Mouse (Mus musculus): ENCODE results near the gene Mesp2.

DNA sequence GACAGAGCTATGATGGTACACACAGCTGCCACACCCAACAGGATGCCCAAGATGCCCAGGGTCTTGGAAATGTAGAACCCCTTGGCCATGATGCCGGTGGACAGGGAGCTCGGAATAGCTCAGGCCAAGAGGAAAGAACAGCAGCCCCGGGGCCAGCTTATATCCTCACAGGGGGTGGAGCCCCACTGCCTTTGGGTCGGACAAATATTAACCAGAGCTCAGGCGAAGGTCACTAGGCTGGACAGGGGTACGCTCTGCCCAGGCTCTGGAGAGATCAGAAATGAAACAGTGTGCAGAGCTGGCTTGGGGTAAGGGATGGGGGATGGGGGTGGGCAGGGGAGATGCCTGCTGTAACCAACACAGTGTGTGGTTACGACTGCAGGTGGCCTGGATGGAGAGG lies 31.6 kb downstream of the Mesp2 start:
- no peak for TF ChIP-seq POLR2A (IDR thresholded peaks at IDR 0.05; ENCODE audit: borderline replicate concordance, extremely low read depth, insufficient read depth, insufficient read length, poor library complexity, severe bottlenecking)
- TF ChIP-seq CTCF (IDR thresholded peaks at IDR 0.05; ENCODE audit: borderline replicate concordance, extremely low read depth, insufficient read depth, insufficient read length), result no peak

All from brain, embryonic 14.5 days (tissue).